Mouse (Mus musculus): ENCODE data around the gene Tbc1d16. TPM values are rescaled to one million over a fixed set of nuclear protein-coding genes. Genes with fewer than 3 reads are reported as not detected.

Gene Tbc1d16
- 1.6 and 2.1 TPM in 2 replicates for polyA plus RNA-seq (2012; ENCODE audit: low replicate concordance)

DNA sequence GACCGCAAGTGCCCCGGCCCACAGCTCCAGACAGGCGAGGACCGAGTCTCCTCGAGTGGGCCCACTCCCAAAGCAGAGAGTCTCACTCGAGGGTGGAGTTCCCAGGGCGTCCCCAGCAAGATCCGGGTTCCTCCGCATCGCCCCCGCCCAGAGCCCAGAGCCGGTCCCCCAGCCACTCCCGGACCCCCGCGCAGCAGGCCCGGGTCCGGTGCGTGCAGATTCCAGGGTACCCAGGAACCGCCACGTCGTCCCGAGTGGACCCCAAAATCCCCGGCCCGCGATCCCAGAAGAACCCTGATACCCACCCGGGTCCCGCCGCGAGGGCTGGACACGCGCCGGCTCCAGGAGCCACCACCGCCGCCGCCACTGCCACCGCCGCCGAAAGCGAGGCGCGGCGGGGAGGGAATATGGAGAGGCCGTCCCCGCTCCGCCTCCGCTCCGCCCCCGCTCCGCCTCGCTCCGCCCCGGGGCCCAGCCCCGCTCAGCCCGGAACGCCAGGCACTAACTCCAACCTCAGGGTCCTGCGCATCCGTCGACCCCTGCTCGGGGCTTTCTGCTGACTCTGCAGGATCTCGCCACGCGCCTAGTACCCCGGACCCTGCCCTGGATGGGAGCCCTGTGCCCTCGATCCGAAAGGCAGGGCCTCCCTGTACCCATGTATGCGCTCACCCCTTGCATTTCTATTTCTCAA lies at the start of gene Tbc1d16, which contains the start of gene Ccdc40:
Tbc1d16 (minus strand) TSS at position 409 of the 691 bp plus-strand sequence.
Ccdc40 (plus strand) TSS at position 482 of the 691 bp plus-strand sequence.

DNA sequence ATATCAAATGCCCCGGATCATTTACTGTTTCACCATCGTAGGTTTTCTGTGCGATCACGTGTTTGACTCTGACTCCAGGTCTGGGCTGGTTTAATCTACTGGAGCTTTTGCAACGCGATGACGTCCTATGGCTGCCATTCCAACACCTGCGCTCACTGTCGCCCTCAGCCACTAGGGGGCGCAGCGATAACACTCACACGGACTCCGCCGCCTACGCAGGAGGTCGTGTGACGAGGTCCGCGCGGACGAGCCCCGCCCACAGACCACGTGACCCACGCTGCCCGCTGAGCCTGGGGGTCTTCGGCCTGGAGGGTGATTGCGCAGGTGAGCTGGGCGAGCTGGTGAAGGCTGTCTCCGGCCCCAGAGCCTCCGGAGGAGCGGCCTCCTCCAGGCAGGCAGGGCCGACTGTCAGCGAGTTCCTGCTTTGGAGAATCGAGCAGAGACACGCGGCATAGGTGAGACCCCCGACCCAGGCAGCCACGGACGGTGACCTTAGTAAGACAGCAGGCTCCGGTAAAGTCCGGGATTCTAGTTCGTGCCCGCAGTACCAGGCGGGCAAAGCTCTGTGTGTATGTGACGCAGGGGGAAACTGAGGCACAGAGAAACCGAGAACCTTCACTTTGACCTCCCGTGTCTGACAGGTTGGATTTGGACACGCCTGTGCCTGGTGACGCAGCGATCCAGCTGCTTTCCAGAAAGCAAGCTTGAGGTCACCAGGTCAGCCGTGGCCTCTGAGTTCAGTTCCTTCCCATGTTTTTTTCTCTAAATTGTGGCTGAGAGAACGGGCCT lies 39.7 kb upstream of the Tbc1d16 start, which contains the start of gene Gaa:
Gaa (plus strand) TSS at position 120 of the 789 bp plus-strand sequence.

Other genes with a start within 250 kb of the Tbc1d16 start
- 0.15 TPM in 1 of 2 replicates, not detected in the other for gene Enpp7, start 240.3 kb downstream of the Tbc1d16 start, polyA plus RNA-seq (2012; ENCODE audit: low replicate concordance)
- gene Cbx2, start 205.5 kb downstream of the Tbc1d16 start, polyA plus RNA-seq (2012; ENCODE audit: low replicate concordance): 1.2 and 1.5 TPM in 2 replicates
- 4.2 and 7.3 TPM in 2 replicates for gene Cbx8, start 187.5 kb downstream of the Tbc1d16 start, polyA plus RNA-seq (2012; ENCODE audit: low replicate concordance)
- 23.6 and 73.5 TPM in 2 replicates for gene Cbx4, start 142.3 kb downstream of the Tbc1d16 start, polyA plus RNA-seq (2012; ENCODE audit: low replicate concordance)
- gene Ccdc40, start 73 bp upstream of the Tbc1d16 start, polyA plus RNA-seq (2012; ENCODE audit: low replicate concordance): 0.17 and 0.55 TPM in 2 replicates
- 41.1 and 120 TPM in 2 replicates for gene Gaa, start 39.4 kb upstream of the Tbc1d16 start, polyA plus RNA-seq (2012; ENCODE audit: low replicate concordance)
- 74.7 and 84.1 TPM in 2 replicates for gene Eif4a3, start 71.6 kb upstream of the Tbc1d16 start, polyA plus RNA-seq (2012; ENCODE audit: low replicate concordance)
- 0.09 TPM in 1 of 2 replicates, not detected in the other for gene Card14, start 79.3 kb upstream of the Tbc1d16 start, polyA plus RNA-seq (2012; ENCODE audit: low replicate concordance)
- gene Sgsh, start 127.0 kb upstream of the Tbc1d16 start, polyA plus RNA-seq (2012; ENCODE audit: low replicate concordance): 14.9 and 42.3 TPM in 2 replicates
- 1.4 and 2.1 TPM in 2 replicates for gene Slc26a11, start 127.1 kb upstream of the Tbc1d16 start, polyA plus RNA-seq (2012; ENCODE audit: low replicate concordance)
- 4.5 and 10.0 TPM in 2 replicates for gene Rnf213, start 164.6 kb upstream of the Tbc1d16 start, polyA plus RNA-seq (2012; ENCODE audit: low replicate concordance)

All from leukemia stem cell, adult 10-12 weeks (primary cell).